Comparison of ENCODE assay signal across 10 mouse cellular contexts in genomic region chr19:26844813-26845212, GRCm38 (mm10). TPM values are rescaled to one million over a fixed set of nuclear protein-coding genes. Genes with fewer than 3 reads are reported as not detected.
A peak's percentile ranks its signal among the peaks of the same experiment; 100 is the strongest.
DNase-seq lines count a peak whose midpoint lies in the region; ATAC-seq lines count a peak whose summit lies in the region.
"Had no signal": no experiment of that assay in that cellular context is flagged by ENCODE, and none has a peak within 500 bp of the region (broad histone marks: within the 10 kb centered on the region; RNA-seq: fewer than 3 reads in every experiment).

No protein-coding gene starts in this region.

- no peak overlapping the region for H3K27ac ChIP-seq in heart, embryonic 16.5 days (ENCODE audit: low read length)
- peak overlapping the region; percentile 99 for H3K27ac ChIP-seq in hindbrain, embryonic 13.5 days
- peak overlapping the region; percentile 97 for H3K27ac ChIP-seq in midbrain, embryonic 13.5 days

- no peaks in the 10 kb centered on the region for H3K27me3 ChIP-seq in heart, embryonic 16.5 days (ENCODE audit: control insufficient read depth, insufficient read depth, low read length)
- H3K27me3 ChIP-seq in hindbrain, embryonic 13.5 days = no peaks in the 10 kb centered on the region
- H3K27me3 ChIP-seq in midbrain, embryonic 13.5 days = no peaks in the 10 kb centered on the region

- WGBS in heart, embryonic 16.5 days = 36% methylated on average over 8 of the region's 8 CpGs
- WGBS in hindbrain, embryonic 13.5 days = 5% methylated on average over 8 of the region's 8 CpGs
- WGBS in midbrain, embryonic 13.5 days = 2% methylated on average over 8 of the region's 8 CpGs

- H3K9me3 ChIP-seq in heart, embryonic 16.5 days (replicated peaks; ENCODE audit: control insufficient read depth, low read length) = 0 out of 2 replicates have a peak, but pooled peaks cover 5% of the 10 kb centered on the region
- no peaks in the 10 kb centered on the region for H3K9me3 ChIP-seq in hindbrain, embryonic 13.5 days
- H3K9me3 ChIP-seq in midbrain, embryonic 13.5 days = no peaks in the 10 kb centered on the region

- intact Hi-C loops in heart, postnatal 25 days (cut with DNase I) = loop anchor here (10.0 kb wide), 1 partner anchor 90 kb away; no protein-coding TSS in a partner anchor

- peak overlapping the region; percentile 62 for H3K4me2 ChIP-seq in heart, embryonic 16.5 days (ENCODE audit: low read depth, low read length)
- peak overlapping the region; percentile 61 for H3K4me2 ChIP-seq in hindbrain, embryonic 13.5 days
- H3K4me2 ChIP-seq in midbrain, embryonic 13.5 days (replicated peaks) = peak overlapping the region; percentile 36

- H3K36me3 ChIP-seq in heart, embryonic 16.5 days (ENCODE audit: control insufficient read depth, insufficient read depth) = no peaks in the 10 kb centered on the region
- no peaks in the 10 kb centered on the region for H3K36me3 ChIP-seq in hindbrain, embryonic 13.5 days
- H3K36me3 ChIP-seq in midbrain, embryonic 13.5 days = no peaks in the 10 kb centered on the region

- ATAC-seq in heart, embryonic 16.5 days (replicated peaks; ENCODE audit: extremely low read depth, insufficient read depth, low FRiP score) = peak; percentile 49; the same call in 1 of the 2 replicates
- ATAC-seq in hindbrain, embryonic 13.5 days (ENCODE audit: low FRiP score) = peak; percentile 84
- ATAC-seq in midbrain, embryonic 13.5 days = peak; percentile 88

- peak overlapping the region; percentile 69 for H3K4me3 ChIP-seq in heart, embryonic 16.5 days (ENCODE audit: low read length)
- peak overlapping the region; percentile 47 for H3K4me3 ChIP-seq in hindbrain, embryonic 13.5 days
- peak overlapping the region; percentile 40 for H3K4me3 ChIP-seq in midbrain, embryonic 13.5 days (replicated peaks)

- peaks cover 10% of the 10 kb centered on the region for H3K4me1 ChIP-seq in heart, embryonic 16.5 days (ENCODE audit: control insufficient read depth, insufficient read depth, low read length)
- peaks cover 17% of the 10 kb centered on the region for H3K4me1 ChIP-seq in hindbrain, embryonic 13.5 days (replicated peaks)
- H3K4me1 ChIP-seq in midbrain, embryonic 13.5 days (replicated peaks) = peaks cover 31% of the 10 kb centered on the region

- H3K9ac ChIP-seq in heart, embryonic 16.5 days (ENCODE audit: low read length) = peak overlapping the region; percentile 53; the same call in 1 of the 2 replicates
- no peak overlapping the region for H3K9ac ChIP-seq in hindbrain, embryonic 13.5 days
- H3K9ac ChIP-seq in midbrain, embryonic 13.5 days (replicated peaks) = 0 out of 2 replicates have a peak overlapping the region, but pooled peaks have one; percentile 41

- no peak for DNase-seq in heart, postnatal 25 days (ENCODE audit: low spot score)
- peak; percentile 83 for DNase-seq in embryo, embryonic 11 days
- DNase-seq in spleen, adult 12 weeks (ENCODE audit: low spot score) = no peak
- no peak for DNase-seq in adrenal gland, postnatal 10 days
- DNase-seq in kidney, adult 11 months = no peak

RNA-seq across cellular contexts. Expression of gene Gm815, which starts 40.9 kb away (rescaled TPM):
- polyA plus RNA-seq in heart, embryonic 16.5 days (2015; fragmentation: Nextera tagmentation; extraction: Ambion mirVana) = not detected in 2 replicates
- total RNA-seq in heart, postnatal 25 days (2021) = not detected
- not detected in 2 replicates for polyA plus RNA-seq in hindbrain, embryonic 13.5 days (2015; fragmentation: Nextera tagmentation; extraction: Ambion mirVana)
- not detected in 2 replicates for polyA plus RNA-seq in midbrain, embryonic 13.5 days (2015; fragmentation: Nextera tagmentation; extraction: Ambion mirVana)
- total RNA-seq in adrenal gland, postnatal 10 days (2021) = not detected
- total RNA-seq: ES-E14; neutrophil, adult 5-6 weeks had no signal
